Mouse (Mus musculus): ENCODE measurements at regions not wholly inside any gene's neighbourhood (a gene's known extent, or its start where the extent isn't known, plus 50 kb on each side); places are given as distances from the start of the nearest gene placed in this dataset.

DNA sequence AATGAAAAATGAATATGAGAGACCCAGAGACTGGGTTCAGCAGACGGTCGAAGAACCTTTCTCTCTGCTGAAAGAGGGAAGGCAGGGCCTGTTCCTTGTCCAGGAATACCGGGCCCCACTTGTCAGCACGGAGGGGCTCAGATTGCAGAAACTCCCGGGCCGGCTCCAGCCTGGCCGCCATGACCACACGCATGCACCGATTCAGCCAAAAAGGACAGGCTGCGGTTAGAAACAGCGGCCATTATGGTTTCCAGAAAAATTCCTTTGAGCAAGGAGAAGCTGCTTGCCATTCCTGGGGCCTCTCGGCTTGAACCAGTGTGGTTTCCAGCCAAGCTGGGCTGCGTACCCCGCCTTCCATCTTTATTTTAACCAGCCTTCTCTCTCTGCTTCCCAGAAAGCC, 64.7 kb upstream of the Tnrc6c start:
- no peak for DNase-seq

DNA sequence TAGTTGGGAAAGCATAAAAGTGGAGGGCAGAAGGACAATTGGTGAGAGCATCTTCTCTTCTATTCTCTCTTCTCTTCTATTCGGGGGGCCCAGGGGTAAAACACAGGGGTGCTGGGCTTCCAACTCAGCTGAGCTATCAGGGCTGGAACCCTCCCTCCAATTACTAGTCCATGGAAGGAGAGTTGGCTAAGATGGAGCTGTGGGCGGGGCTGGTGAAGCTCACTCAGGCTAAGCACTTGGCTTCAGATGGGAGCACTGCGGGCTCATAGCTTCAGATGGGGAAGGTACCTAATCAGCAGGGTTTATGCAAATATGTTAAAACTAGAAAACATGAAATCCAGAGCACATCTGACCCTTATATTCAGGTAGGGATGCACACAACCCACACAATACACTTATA, 61.5 kb upstream of the Tnrc6c start:
- DNase-seq = no peak

DNA sequence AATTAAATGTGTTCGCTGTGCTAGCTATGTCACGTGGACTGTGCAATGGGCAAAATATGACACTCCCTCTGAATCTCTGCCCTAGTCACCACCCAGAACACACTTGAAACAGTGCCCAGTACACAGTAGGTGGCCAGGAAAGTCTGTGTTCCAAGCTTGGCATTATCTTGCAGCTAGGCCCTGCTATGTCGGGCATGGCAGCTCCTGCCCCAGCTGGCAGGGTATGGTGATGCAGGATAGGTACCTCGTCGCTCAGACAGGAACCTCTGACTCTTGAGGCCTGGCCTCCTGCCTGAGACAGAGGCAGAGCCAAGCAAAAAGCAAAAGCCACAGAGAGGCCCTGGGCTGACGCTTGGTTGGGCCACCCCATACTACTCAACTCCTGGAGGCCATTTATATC, 57.9 kb upstream of the Tnrc6c start:
- no peak for DNase-seq

DNA sequence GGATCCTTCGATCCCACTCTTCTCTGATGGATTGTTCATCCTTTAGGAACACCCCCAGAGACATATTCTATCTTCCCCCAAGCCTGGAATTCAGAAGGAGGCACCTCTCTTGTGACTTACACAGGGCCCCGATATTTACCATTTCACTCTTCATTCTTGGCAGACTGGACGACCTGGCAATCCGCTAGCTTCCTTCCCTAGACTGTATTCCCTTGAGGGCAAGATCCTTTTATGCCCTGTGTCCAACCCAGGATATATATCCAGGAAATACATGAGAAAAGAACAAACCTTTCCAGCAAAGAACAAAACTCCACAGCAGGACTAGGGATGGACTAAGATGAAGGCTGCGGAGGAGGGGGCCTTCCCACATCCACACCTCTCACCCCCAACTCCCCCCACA, 56.3 kb upstream of the Tnrc6c start:
- DNase-seq = no peak

DNA sequence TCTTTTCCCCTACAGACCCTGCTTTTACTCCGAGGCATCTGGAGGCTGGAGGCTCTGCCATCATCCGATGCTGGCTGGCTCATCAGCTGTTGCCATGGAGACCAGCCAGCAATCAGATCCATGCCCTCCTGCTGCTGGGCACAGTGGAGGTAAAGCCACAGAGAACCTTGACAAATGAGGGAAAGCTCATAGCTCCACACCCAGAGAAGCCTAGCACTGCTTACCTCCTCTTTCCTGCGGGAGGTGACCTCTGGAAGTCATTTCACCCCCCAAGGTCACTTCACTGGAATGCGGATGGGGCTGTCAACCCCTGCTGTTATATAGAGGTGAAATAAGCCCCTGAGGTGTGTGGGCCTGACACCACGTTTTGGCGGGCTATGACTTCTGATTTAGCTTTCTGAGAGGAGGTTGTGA, 55.9 kb upstream of the Tnrc6c start:
- peak; percentile 71 for DNase-seq

DNA sequence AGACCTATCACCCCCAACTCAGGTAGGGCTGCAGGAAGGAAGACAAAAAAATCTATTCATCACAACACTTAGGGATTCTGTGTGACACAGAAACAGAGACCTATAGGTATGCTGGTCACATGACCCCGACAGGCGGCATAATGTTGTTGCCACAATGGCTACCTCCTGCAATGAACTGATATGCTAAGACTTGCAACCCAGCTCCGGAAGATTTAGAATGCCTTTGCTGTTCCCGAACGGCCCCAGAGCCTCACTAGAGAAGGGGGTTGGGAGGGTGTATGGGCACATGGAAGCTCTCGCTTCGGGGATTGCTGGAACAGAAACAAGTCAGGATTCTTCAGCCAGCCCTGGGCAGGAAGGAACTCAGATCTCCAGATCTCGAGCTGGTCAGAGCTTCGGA, 55.5 kb upstream of the Tnrc6c start:
- DNase-seq = no peak

DNA sequence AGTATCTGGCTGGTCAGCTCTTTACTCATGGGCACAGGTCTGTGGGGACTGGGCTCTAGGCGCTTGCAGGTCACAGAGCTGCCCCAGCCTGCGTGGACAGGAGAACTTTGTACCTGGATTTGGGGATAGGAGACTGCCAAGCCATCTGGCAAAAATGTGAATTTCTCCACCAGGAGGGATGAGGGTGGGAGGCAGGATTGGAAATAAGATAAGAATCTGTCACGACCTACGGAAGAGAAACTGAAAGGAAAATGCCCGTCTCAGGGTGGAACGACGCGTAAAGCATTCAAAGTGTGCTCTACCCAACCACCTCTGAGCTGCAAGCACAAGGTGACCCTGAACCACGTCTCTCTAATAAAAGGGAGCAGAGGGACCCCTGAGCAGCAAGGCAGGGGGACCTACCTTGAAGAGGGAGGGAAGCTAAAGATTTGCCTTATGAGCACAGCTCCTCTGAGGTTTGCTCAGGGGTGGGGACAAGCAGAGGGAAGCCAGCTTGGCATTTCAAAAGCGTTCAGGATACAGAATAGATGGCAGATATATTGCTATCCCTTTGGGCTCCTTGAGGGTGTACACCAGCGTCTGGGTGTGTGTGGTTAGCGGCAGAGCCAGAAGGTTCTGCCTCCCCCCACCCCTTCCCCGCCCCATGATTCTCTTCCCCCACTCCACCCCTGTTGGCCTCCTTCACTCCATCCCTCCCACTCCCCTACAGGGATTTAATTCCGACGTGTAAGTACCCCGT, 54.9 kb upstream of the Tnrc6c start:
- no peak for DNase-seq

DNA sequence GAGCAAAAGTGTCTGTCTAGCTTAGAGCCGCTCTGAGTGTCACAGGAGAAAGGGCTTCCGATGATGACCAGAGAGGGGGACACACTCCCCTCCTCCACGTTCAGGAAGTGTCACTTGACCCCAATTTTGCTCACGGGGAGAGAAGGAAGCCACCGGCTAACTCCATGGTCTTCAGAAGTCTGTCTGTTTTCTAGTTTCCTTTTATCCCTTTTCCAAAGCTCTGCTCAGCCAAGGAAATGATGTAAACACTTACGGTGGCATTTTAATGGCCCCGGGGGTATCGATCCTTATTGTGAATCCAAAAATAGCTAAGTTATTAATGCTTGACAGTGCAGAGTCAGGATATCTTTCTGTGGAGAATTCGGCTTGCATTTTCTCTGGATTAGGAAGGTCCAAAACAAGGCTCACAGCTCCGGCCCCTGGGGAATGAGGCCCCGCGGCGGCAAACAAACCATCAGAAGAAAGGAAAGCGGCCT, 54.3 kb upstream of the Tnrc6c start:
- DNase-seq = no peak

DNA sequence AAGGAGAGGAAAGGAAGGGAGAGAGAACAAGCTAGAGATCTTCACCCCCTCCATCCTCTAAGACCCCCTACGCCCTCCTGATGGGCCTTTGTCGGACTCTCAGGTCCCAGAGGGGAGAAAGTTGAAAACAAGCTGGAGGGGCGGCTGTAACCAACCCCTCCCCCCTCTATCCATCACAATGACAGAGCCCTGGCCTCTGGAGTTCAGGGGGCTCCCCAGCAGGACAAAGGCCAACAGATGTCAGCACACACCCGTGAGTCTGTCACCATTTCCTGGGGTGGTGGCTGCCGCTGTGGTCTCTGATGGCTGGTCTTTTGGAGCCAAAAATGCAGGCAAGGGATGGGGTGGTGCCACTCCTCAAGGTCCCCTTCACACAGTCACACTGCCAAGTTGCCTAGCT, 52.9 kb upstream of the Tnrc6c start:
- DNase-seq = no peak

DNA sequence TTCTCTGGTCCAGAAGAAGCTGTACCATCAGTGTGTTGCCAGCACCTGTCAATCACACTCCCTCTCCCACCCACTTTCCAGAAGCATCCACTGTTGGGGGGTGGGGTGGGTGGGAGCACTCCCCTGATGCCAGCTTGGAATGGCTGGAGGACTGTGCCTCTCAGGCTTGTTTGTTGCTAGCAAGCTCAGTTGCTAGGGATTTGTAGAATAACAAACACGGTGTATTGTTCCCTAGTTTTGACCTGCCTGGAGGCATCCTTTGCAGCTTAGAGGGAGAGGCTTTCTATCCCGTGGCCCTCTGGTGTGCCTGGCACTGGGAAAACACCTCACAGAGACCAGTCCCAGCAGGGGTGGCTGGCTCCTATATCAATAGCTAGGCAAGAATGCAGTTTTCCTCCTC, 50.1 kb upstream of the Tnrc6c start:
- no peak for DNase-seq

All from right cerebral cortex, adult 18-20 months (tissue).